Mouse (Mus musculus) frontal cortex, adult 2 months (tissue): ENCODE results near the gene Sept14. TPM values are rescaled to one million over a fixed set of nuclear protein-coding genes. Genes with fewer than 3 reads are reported as not detected.

Source experiments
- DNase-seq, 2 experiments: peaks; one replicate each; pipeline ENCODE4 v3.0.0; 2022; ENCODE audit warnings: low spot score in 1 of 2; ENCODE audit errors: extremely low spot score in 1 of 2
- polyA plus RNA-seq: library from polyadenylated mRNA; depleted of rRNA; stranded (reverse); fragments of >200 nt; gene quantifications from 2 replicates; pipeline ENCODE4 v1.2.3, GENCODE M21; 2012; rRNA removed

Sept14 gene
- polyA plus RNA-seq, 1 experiment: 0.08 TPM

- DNase-seq: peak; percentile 28 to 85
These were observed 38.3 kb downstream of the Sept14 start, which contains the start of gene Zfp11 for GRCm38 (mm10) chr5:129670036-129670458. TSS of gene Zfp11 (minus strand) at chr5:129670099.

GRCm38 (mm10) chr5:129669453-129670035 is 38.8 kb downstream of the Sept14 start:
- no peak for DNase-seq

GRCm38 (mm10) chr5:129667851-129668250 is 40.5 kb downstream of the Sept14 start:
- peak in 1 of 2 experiments; percentile 38 for DNase-seq

- DNase-seq: peak in 1 of 2 experiments; percentile 44
These were observed 41.9 kb downstream of the Sept14 start for GRCm38 (mm10) chr5:129666271-129666909.

- no peak for DNase-seq
These were observed 44.2 kb downstream of the Sept14 start for GRCm38 (mm10) chr5:129664090-129664489.

GRCm38 (mm10) chr5:129657931-129658330 is 50.4 kb downstream of the Sept14 start:
- no peak for DNase-seq

- DNase-seq: no peak
These were observed 51.3 kb downstream of the Sept14 start for GRCm38 (mm10) chr5:129657016-129657415.

- no peak for DNase-seq
These were observed 57.5 kb downstream of the Sept14 start for GRCm38 (mm10) chr5:129650858-129651257.

Other genes with a start within 250 kb of the Sept14 start
- 153 and 160 TPM in 2 replicates for gene Sfswap, start 207.3 kb downstream of the Sept14 start, polyA plus RNA-seq
- gene Mmp17, start 124.3 kb downstream of the Sept14 start, polyA plus RNA-seq: 57.6 and 68.4 TPM in 2 replicates
- gene Zfp11, start 38.4 kb downstream of the Sept14 start, polyA plus RNA-seq: 5.3 and 5.7 TPM in 2 replicates
- 104 and 105 TPM in 2 replicates for gene Mrps17, start 7.0 kb upstream of the Sept14 start, polyA plus RNA-seq
- gene Nipsnap2, start 16.6 kb upstream of the Sept14 start, polyA plus RNA-seq: 118 and 124 TPM in 2 replicates
- 18.9 and 25.2 TPM in 2 replicates for gene Psph, start 78.9 kb upstream of the Sept14 start, polyA plus RNA-seq
- 17.9 and 18.0 TPM in 2 replicates for gene Sumf2, start 138.5 kb upstream of the Sept14 start, polyA plus RNA-seq
- gene Chchd2, start 179.0 kb upstream of the Sept14 start, polyA plus RNA-seq: 775 and 986 TPM in 2 replicates
- gene Zbed5, start 187.2 kb upstream of the Sept14 start, polyA plus RNA-seq: 6.1 and 7.5 TPM in 2 replicates
- 28.0 and 35.5 TPM in 2 replicates for gene Phkg1, start 190.0 kb upstream of the Sept14 start, polyA plus RNA-seq
- 4.1 and 4.7 TPM in 2 replicates for gene Nupr1l, start 200.0 kb upstream of the Sept14 start, polyA plus RNA-seq
- 38.1 and 40.1 TPM in 2 replicates for gene Vkorc1l1, start 233.5 kb upstream of the Sept14 start, polyA plus RNA-seq